Mouse (Mus musculus) neural tube, embryonic 14.5 days (tissue): ENCODE measurements around the gene Vmn1r60. TPM values are rescaled to one million over a fixed set of nuclear protein-coding genes. Genes with fewer than 3 reads are reported as not detected.
"Not testable (repeated sequence)": the region's sequence is repeated elsewhere in the genome, so short reads cannot be mapped to it uniquely, and the experiment has no call there.

Experiments
- ATAC-seq: fragments of 200-750 bp; cut with Nextera tagmentation; 2 replicates; pipeline ENCODE4 v1.8.0; 2017; ENCODE audit warnings: low read depth, mild to moderate bottlenecking, moderate TSS enrichment, moderate library complexity
- H3K27ac ChIP-seq: fragments of 300-500 bp; sonication (generic); 2 replicates; pipeline ENCODE4 v1.5.1; 2014; ENCODE audit warnings: low read depth, mild to moderate bottlenecking, control low read depth, low read length, moderate library complexity, mixed read lengths
- H3K27me3 ChIP-seq: fragments of 300-500 bp; sonication (generic); 2 replicates; pipeline ENCODE4 v1.6.1; 2014; ENCODE audit warnings: low read length; ENCODE audit not compliant: control insufficient read depth, insufficient read depth
- H3K36me3 ChIP-seq: fragments of 300-500 bp; sonication (generic); 2 replicates; pipeline ENCODE4 v1.6.1; 2014; ENCODE audit warnings: low read length, mixed read lengths; ENCODE audit not compliant: control insufficient read depth, insufficient read depth
- H3K4me1 ChIP-seq: fragments of 300-500 bp; sonication (generic); 2 replicates; pipeline ENCODE4 v1.6.1; 2014; ENCODE audit warnings: low read length; ENCODE audit not compliant: control insufficient read depth, insufficient read depth
- H3K4me2 ChIP-seq: fragments of 300-500 bp; sonication (generic); 2 replicates; pipeline ENCODE4 v1.6.1; 2014; ENCODE audit warnings: mild to moderate bottlenecking, low read depth, low read length, control low read depth
- H3K4me3 ChIP-seq: fragments of 300-500 bp; sonication (generic); 2 replicates; pipeline ENCODE4 v1.5.1; 2014; ENCODE audit warnings: low read depth, low read length, control low read depth, mixed read lengths
- H3K9ac ChIP-seq: fragments of 300-500 bp; sonication (generic); replicated peaks from 2 replicates; pipeline ENCODE4 v1.6.1; 2014; ENCODE audit warnings: low read depth, mild to moderate bottlenecking, control low read depth, low read length, mixed read lengths
- H3K9me3 ChIP-seq: fragments of 300-500 bp; sonication (generic); 2 replicates; pipeline ENCODE4 v1.6.1; 2016; ENCODE audit warnings: low read length; ENCODE audit not compliant: control insufficient read depth
- WGBS: fragments of 180-500 bp; shearing (Covaris S2); extraction: QIAGEN DNeasy Blood & Tissue Kit; methylation state at CpG from one replicate; pipeline ENCODE4 v1.1.7; 2014; 5-methylcytosine and 5-hydroxymethylcytosine counted together
- polyA plus RNA-seq: library from polyadenylated mRNA; unstranded; fragments of >200 nt; fragmentation: Nextera tagmentation; extraction: Ambion mirVana; gene quantifications from 2 replicates; pipeline ENCODE4 v1.2.1, GENCODE M21; 2014

Gene Vmn1r60
- not detected in 2 replicates for polyA plus RNA-seq

- H3K27me3 ChIP-seq, H3K27ac ChIP-seq, H3K4me1 ChIP-seq, H3K9ac ChIP-seq, H3K4me3 ChIP-seq, H3K4me2 ChIP-seq, H3K9me3 ChIP-seq, H3K36me3 ChIP-seq, ATAC-seq: not testable (repeated sequence)
- WGBS = 91% methylated on average over 1 of the region's 1 CpGs
Measured at GRCm38 (mm10) chr7:5547217-5547616, at the start of gene Vmn1r60. Gene Vmn1r60 (minus strand): TSS chr7:5547317.

- not testable (repeated sequence) for H3K27ac ChIP-seq, H3K9ac ChIP-seq, ATAC-seq, H3K9me3 ChIP-seq, H3K4me2 ChIP-seq, H3K36me3 ChIP-seq, H3K4me3 ChIP-seq, H3K27me3 ChIP-seq, H3K4me1 ChIP-seq
- 62% methylated on average over 3 of the region's 3 CpGs for WGBS
Measured at GRCm38 (mm10) chr7:5540770-5541436, 6.2 kb downstream of the Vmn1r60 start.

- not testable (repeated sequence) for H3K9ac ChIP-seq, H3K27ac ChIP-seq, H3K9me3 ChIP-seq, H3K4me2 ChIP-seq, H3K4me3 ChIP-seq, H3K36me3 ChIP-seq, H3K27me3 ChIP-seq, H3K4me1 ChIP-seq, ATAC-seq
Measured at GRCm38 (mm10) chr7:5493856-5494255, 53.3 kb downstream of the Vmn1r60 start, which contains the start of gene Vmn2r28. Gene Vmn2r28 (minus strand): TSS chr7:5493956.

Other genes with a start within 250 kb of the Vmn1r60 start
- gene Gm5065, start 196.8 kb downstream of the Vmn1r60 start, polyA plus RNA-seq = not detected in 2 replicates
- not detected in 2 replicates for gene Nlrp2, start 196.3 kb downstream of the Vmn1r60 start, polyA plus RNA-seq
- not detected in 2 replicates for gene Vmn1r58, start 133.9 kb downstream of the Vmn1r60 start, polyA plus RNA-seq
- not detected in 2 replicates for gene Vmn1r59, start 90.5 kb downstream of the Vmn1r60 start, polyA plus RNA-seq
- gene Vmn2r28, start 53.4 kb downstream of the Vmn1r60 start, polyA plus RNA-seq = not detected in 2 replicates
- gene Vmn1r61, start 66.0 kb upstream of the Vmn1r60 start, polyA plus RNA-seq = not detected in 2 replicates
- gene Vmn1r62, start 126.3 kb upstream of the Vmn1r60 start, polyA plus RNA-seq = not detected in 2 replicates